Mouse (Mus musculus): ENCODE results near the gene Idh1. TPM values are rescaled to one million over a fixed set of nuclear protein-coding genes. Genes with fewer than 3 reads are reported as not detected.

Gene Idh1
- polyA plus RNA-seq, 1 experiment from 2014 or later, result 343 TPM

DNA sequence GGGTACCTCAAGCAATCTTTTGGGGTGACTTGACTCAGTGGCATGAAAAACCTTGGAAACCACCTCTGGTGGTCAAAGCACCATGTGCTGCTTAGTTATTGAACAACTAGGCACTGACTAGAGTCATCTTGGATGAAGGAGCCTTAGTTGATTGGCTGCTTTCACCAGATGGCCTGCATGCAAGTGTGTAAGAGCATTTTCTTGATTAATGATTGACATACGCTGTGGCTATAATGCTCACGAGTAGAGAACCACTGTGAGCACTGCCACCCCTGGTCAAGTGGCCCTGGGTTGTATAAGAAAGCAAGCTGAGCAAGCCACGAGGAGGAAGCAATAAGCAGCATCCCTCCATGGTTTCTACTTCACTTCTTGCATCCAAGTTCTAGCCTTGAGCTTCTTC lies 56.1 kb downstream of the Idh1 start:
- Histone ChIP-seq H3K9me3 (no peaks in the 10 kb centered on the region), H3K4me2 (no peak overlapping the region), H3K36me3 (replicated peaks) (no peaks in the 10 kb centered on the region), H3K27me3 (no peaks in the 10 kb centered on the region), H3K9ac (no peak overlapping the region), H3K27ac (no peak overlapping the region), H3K4me3 (replicated peaks) (no peak overlapping the region), H3K4me1 (no peaks in the 10 kb centered on the region)
- no peak for ATAC-seq (ENCODE audit: low FRiP score)
- whole genome bisulfite sequencing, result 81% methylated on average over 3 of the region's 3 CpGs

DNA sequence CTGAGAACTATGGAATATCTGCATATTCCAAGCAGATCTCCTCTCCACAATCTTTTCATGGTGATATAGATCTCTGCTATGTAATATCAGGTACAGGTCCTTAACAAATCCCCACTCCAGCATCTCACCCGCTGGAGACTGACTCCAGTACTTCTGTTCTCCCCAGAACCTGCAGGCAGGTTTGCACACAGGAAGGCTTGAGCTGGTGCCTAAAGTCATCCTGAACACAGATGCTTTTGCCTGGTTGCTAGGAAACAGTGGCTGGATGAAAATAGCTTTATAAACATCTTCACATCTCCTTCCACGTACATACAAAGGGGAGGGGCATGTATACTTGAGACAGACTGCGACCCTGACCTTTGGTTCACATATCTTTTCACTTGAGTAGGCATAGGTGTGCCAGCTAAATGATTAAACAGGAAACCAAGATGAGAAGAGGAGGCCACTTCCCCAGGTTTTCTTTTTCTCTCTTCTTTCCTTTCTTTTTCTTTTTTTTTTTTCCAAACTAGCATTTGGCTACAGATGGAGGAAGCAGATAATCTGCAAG lies 56.6 kb downstream of the Idh1 start:
- 79% methylated on average over 3 of the region's 3 CpGs for WGBS
- ATAC-seq (ENCODE audit: low FRiP score), result no peak

DNA sequence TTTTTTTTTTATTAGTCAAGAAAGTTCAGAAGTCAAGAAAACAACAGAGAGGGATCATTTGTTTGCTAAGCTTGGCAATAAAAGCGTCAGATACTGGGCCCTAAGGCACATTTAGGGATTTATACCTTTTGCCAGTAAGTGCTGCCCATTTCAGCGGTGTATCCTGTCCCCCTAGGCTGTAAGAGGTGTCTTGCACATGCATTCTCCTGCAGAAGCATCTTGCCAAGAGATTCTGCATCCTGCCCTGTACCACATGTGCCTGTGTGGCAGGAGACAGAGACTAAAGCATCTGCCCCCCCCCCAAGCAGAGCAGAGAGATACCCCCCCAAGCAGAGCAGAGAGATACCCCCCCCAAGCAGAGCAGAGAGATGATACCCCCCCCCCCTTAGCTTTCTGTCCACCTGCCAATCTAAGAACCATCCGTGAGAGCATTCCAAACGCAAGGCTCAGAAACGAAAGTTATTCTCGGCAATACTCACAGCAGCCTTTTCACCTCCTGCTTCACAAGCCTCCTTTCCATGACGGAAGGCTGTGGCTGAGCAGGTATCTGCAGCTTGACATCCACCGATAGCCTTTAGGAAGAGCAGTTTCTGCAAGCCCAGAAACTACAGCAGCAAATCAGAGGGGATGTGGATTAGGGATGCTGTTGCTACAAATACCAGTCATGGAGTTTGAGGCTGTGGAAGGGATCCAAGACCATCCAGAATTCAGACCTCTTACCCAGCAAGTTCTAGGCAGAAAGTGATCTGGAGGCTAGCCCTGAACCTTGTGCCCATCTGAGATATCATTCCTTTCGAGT lies 63.5 kb downstream of the Idh1 start, which contains the start of gene D630023F18Rik:
Gene D630023F18Rik (minus strand): TSS at position 641 of the 799 bp plus-strand sequence.
- WGBS, result 25% methylated on average over 9 of the region's 9 CpGs
- Histone ChIP-seq H3K9me3 (no peaks in the 10 kb centered on the region), H3K4me1 (peaks cover 3% of the 10 kb centered on the region), H3K4me3 (replicated peaks) (no peak within 1 kb of the TSS), H3K27ac (no peak within 1 kb of the TSS), H3K4me2 (peak within 1 kb of the TSS; percentile 37), H3K27me3 (no peaks in the 10 kb centered on the region), H3K36me3 (replicated peaks) (no peaks in the 10 kb centered on the region), H3K9ac (no peak within 1 kb of the TSS)
- ATAC-seq (ENCODE audit: low FRiP score), result no peak

More for the DNA sequence above, 56.6 kb downstream of the Idh1 start:
- Histone ChIP-seq H3K4me2 (no peak overlapping the region), H3K9ac (no peak overlapping the region), H3K9me3 (no peaks in the 10 kb centered on the region), H3K4me3 (replicated peaks) (no peak overlapping the region), H3K27me3 (no peaks in the 10 kb centered on the region), H3K4me1 (no peaks in the 10 kb centered on the region), H3K27ac (no peak overlapping the region), H3K36me3 (replicated peaks) (no peaks in the 10 kb centered on the region)

DNA sequence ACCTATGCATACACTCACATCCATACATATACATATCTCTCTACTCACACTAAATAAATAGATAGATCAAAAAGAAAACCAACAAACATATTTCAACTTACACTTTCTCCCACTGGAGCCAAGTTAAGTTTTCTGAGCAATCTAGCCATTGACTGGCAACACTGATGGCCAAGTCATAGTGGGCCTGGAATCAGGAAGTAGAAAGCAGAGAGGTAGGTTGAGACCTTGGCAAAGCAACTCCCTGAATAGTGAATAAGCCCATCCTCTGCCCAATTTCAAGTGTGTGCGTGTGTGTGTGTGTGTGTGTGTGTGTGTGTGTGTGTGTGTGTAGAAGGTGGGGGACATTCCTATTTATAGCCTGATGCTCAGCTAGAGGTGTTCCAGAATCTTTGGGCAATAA lies 66.9 kb downstream of the Idh1 start, which contains the start of gene Gm28845:
Gene Gm28845 (minus strand): TSS at position 121 of the 400 bp plus-strand sequence.
- ATAC-seq (ENCODE audit: low FRiP score), result no peak

DNA sequence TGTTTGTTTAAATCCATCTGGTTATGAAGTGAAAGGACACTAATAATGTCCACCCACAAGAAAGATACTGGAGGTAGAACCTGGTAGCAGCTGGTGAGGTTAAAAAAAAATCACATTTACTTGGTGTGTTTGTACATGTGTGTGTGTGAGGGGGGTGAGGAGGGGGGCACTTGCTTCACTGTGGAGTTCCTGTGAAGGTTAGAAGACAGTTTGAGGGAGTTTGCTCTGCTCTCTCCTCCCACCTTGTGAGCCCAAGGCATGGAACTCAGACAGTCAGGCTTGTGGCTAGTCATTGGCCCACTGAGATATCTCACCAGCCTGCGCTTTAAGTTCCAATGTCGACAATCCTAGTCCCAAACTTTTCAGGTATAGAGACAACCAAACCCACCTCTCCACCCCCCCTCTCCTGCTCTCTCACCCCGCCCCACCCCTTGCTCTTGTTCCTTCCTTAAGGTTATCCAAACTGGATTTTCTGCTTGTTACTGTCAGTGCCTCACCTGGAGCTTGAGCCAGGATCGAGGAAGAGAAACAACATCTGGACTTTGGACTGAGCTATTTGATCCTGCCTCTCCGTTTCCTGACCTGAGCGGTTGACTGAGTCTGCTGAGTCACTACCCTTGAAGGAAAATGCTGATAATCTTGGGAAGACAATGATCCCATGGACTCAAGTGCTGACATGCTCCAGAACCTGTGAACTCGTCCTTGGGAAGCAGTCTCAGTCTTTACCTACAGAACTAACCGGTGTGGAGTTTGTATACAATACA lies 68.0 kb downstream of the Idh1 start:
- 80% methylated on average over 8 of the region's 8 CpGs for WGBS
- Histone ChIP-seq H3K27ac (no peak overlapping the region), H3K27me3 (no peaks in the 10 kb centered on the region), H3K4me3 (replicated peaks) (no peak overlapping the region), H3K4me1 (peaks cover 3% of the 10 kb centered on the region), H3K9ac (no peak overlapping the region), H3K36me3 (replicated peaks) (no peaks in the 10 kb centered on the region), H3K4me2 (no peak overlapping the region), H3K9me3 (no peaks in the 10 kb centered on the region)
- ATAC-seq (ENCODE audit: low FRiP score), result no peak

More for the DNA sequence above, 66.9 kb downstream of the Idh1 start, which contains the start of gene Gm28845:
- no peaks in the 10 kb centered on the region for H3K36me3 ChIP-seq (replicated peaks)
- no peak within 1 kb of the TSS for H3K4me2 ChIP-seq
- H3K27ac ChIP-seq, result no peak within 1 kb of the TSS
- H3K27me3 ChIP-seq, result no peaks in the 10 kb centered on the region
- no peak within 1 kb of the TSS for H3K4me3 ChIP-seq (replicated peaks)
- no peak within 1 kb of the TSS for H3K9ac ChIP-seq
- 89% methylated on average over 1 of the region's 1 CpGs for WGBS
- peaks cover 3% of the 10 kb centered on the region for H3K4me1 ChIP-seq
- H3K9me3 ChIP-seq, result no peaks in the 10 kb centered on the region

DNA sequence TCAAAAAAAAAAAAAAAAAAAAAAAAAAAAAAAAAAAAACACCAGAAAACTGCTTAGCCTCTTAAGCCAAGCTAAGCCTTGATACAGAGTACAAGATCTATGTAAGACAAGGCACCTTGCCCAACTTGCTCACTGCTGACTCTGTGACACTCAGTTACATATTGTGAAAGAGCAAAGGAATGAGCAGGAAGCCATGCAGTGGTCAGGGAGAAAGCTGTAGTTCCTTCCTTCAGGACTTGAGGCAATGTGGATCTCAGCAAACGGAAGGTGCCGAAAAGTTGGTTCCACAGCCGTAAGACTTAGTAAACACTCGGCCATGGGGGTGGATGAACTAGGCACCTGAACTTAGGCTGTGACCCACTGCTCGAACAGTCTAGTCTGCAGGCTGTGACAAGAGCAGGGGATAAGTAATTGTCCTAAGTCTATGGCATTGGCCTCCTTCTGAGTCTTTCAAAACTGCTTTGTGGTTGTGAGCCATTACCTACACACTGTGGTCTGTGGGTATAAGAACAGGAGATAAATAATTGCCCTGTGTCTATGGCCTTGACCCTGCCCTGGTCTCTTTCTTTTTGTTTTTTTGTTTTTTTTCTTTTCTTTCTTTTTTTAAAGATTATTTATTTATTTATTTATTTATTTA lies 72.6 kb downstream of the Idh1 start:
- no peak for ATAC-seq (ENCODE audit: low FRiP score)
- no peak overlapping the region for H3K9ac ChIP-seq
- no peaks in the 10 kb centered on the region for H3K4me1 ChIP-seq
- H3K4me3 ChIP-seq (replicated peaks), result no peak overlapping the region
- no peak overlapping the region for H3K4me2 ChIP-seq
- 92% methylated on average over 5 of the region's 5 CpGs for WGBS
- no peaks in the 10 kb centered on the region for H3K27me3 ChIP-seq
- no peak overlapping the region for H3K27ac ChIP-seq
- H3K36me3 ChIP-seq (replicated peaks), result no peaks in the 10 kb centered on the region
- H3K9me3 ChIP-seq, result no peaks in the 10 kb centered on the region

DNA sequence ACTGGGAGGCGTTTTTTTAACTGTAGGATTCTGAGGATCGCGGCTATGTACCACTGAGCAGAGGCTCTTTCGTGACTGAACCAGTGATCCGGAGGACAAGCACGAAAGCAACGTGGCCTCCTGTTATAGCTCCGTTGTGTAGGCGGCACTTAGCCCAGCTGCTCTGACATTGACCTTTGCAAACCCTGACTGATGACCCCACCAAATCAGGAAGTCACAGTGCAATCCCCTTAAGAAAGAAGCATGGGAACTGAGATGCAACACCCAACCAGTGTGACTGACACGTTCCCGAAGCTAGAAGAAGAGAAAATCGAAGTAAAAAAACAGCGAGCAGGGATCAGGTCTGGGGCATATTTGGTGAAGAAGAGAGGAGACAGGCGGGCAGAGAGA lies 73.5 kb downstream of the Idh1 start:
- Histone ChIP-seq H3K4me1 (no peaks in the 10 kb centered on the region), H3K4me2 (peak overlapping the region; percentile 10; the same call in 1 of the 2 replicates), H3K27me3 (no peaks in the 10 kb centered on the region), H3K4me3 (replicated peaks) (no peak overlapping the region), H3K9me3 (no peaks in the 10 kb centered on the region), H3K27ac (no peak overlapping the region), H3K36me3 (replicated peaks) (no peaks in the 10 kb centered on the region), H3K9ac (no peak overlapping the region)
- WGBS, result 76% methylated on average over 14 of the region's 14 CpGs
- ATAC-seq (ENCODE audit: low FRiP score), result no peak

DNA sequence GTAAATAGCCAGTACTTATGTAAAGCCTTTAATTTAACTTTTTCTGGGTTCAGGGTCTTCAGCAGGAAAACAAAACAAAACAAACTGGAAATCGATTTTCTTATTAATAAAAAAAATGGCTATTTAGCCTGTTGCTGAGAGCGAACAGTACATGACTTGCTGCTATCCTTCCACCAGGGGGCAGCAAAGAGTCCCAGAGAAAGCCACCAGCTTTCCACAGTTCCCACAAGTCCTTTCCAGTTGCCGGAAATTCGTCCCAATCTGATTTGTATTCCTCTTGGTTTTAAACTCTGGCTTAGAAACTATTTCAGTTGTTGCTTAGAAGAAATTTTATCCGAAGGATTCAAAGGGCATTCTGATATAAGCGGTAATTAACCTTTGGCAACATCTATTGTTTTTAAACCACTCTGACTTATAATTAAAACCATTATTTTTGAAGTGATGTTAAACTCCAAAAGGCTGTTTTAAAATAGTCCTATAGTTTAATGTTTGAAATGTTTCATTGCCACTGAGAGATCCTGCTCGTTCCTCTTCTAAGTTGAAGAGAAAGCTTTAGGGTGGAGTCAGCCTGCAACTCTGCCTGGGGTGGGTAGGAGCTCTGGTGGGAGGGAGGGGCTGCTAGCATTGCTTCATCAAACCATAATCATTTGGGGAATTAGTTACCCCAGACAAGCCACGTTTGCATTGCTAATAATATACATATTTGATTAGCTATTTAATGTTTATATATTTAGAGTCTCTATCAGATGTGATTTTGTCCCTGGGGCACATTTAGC lies 74.1 kb downstream of the Idh1 start:
- H3K27me3 ChIP-seq, result no peaks in the 10 kb centered on the region
- no peaks in the 10 kb centered on the region for H3K9me3 ChIP-seq
- ATAC-seq (ENCODE audit: low FRiP score), result 0 out of 2 replicates have a peak, but pooled peaks have one; percentile 58
- H3K4me3 ChIP-seq (replicated peaks), result no peak overlapping the region
- H3K36me3 ChIP-seq (replicated peaks), result no peaks in the 10 kb centered on the region
- no peaks in the 10 kb centered on the region for H3K4me1 ChIP-seq
- H3K4me2 ChIP-seq, result peak overlapping the region; percentile 10; the same call in 1 of the 2 replicates
- no peak overlapping the region for H3K9ac ChIP-seq
- WGBS, result 14% methylated on average over 8 of the region's 8 CpGs
- no peak overlapping the region for H3K27ac ChIP-seq

DNA sequence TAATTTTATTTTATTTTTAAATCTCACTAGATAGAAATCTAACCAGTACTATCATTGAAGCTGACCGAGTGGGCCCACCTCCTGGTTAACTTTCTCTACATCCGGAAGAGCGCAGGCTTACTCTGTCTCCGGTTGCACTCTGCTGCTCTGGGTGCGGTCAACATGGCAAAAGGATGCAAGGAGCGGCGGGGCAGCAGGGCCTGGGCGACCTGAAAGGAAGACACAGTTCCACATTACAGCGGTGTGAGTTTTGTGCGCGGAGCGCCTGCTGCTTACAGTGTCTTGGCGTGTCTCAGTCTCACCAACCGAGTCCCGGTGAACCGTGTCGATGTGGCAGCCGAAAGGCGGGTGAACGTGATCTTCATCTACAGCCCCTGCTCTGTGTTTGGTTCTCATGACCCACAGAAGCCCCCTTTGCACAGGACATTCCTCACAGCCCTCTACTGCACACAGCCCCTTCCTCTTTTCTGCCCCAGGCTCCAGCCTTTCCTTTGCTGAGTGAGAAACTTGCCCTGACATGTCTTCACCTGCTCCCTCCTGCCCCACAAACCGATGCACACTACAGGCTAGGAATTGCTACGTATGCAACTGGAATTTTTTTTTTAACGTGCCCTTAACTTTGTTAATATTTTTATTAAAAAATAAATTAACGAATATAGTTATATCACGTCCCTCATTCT lies 76.4 kb downstream of the Idh1 start:
- no peak overlapping the region for H3K9ac ChIP-seq
- no peaks in the 10 kb centered on the region for H3K27me3 ChIP-seq
- H3K9me3 ChIP-seq, result no peaks in the 10 kb centered on the region
- H3K4me3 ChIP-seq (replicated peaks), result no peak overlapping the region
- no peak overlapping the region for H3K27ac ChIP-seq
- no peak for ATAC-seq (ENCODE audit: low FRiP score)
- no peaks in the 10 kb centered on the region for H3K4me1 ChIP-seq
- WGBS, result 83% methylated on average over 25 of the region's 25 CpGs
- no peaks in the 10 kb centered on the region for H3K36me3 ChIP-seq (replicated peaks)
- no peak overlapping the region for H3K4me2 ChIP-seq

DNA sequence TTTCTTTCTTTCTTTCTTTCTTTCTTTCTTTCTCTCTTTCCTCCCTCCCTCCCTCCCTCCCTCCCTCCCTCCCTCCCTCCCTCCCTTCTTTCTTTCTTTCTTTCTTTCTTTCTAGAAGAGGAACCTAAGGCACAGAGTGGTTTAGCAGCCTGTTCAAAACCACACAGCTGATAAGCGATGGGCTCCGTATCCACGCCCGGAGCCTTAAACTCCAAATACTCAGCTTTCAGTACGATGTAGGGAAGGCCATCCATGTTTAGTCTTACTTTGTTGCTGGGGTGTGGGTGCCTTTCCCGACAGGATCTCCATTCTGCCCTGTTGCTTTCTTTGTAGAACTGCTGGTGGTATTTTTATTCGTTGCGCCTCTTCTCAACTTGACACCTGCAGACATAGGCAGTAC lies 77.1 kb downstream of the Idh1 start:
- ATAC-seq (ENCODE audit: low FRiP score), result no peak
- Histone ChIP-seq H3K27me3 (no peaks in the 10 kb centered on the region), H3K4me1 (no peaks in the 10 kb centered on the region), H3K4me3 (replicated peaks) (no peak overlapping the region), H3K9me3 (no peaks in the 10 kb centered on the region), H3K9ac (no peak overlapping the region), H3K36me3 (replicated peaks) (no peaks in the 10 kb centered on the region), H3K4me2 (no peak overlapping the region), H3K27ac (no peak overlapping the region)
- WGBS, result 95% methylated on average over 8 of the region's 8 CpGs

Measured in forebrain, embryonic 12.5 days (tissue).